In genomic region chr2:29619484-29620300, GRCm38 (mm10) we compare ENCODE assay signal across 8 mouse cellular contexts. TPM values are rescaled to one million over a fixed set of nuclear protein-coding genes. Genes with fewer than 3 reads are reported as not detected.
A peak's percentile ranks its signal among the peaks of the same experiment; 100 is the strongest.
DNase-seq lines count a peak whose midpoint lies in the region; ATAC-seq lines count a peak whose summit lies in the region.

Gene Rapgef1 (plus strand): TSS chr2:29619720.

- no peaks in the 10 kb centered on the region for H3K9me3 ChIP-seq in hindbrain, embryonic 12.5 days (replicated peaks)

- no peaks in the 10 kb centered on the region for H3K36me3 ChIP-seq in hindbrain, embryonic 12.5 days

- H3K27me3 ChIP-seq in hindbrain, embryonic 12.5 days = no peaks in the 10 kb centered on the region

- H3K9ac ChIP-seq in hindbrain, embryonic 12.5 days = peak within 1 kb of the TSS; percentile 94

- peak; percentile 91 for DNase-seq in NIH3T3 (ENCODE audit: low read depth)
- DNase-seq in cerebellum, postnatal 10 days = peak; percentile 94 to 96
- DNase-seq in frontal cortex, postnatal 14 days (ENCODE audit: low spot score in 2 of 2) = peak; percentile 49 to 84
- peak; percentile 97 to 98 for DNase-seq in layer of hippocampus, postnatal 10 days (ENCODE audit: low spot score in 2 of 2)
- peak; percentile 83 for DNase-seq in lung, postnatal 10 days
- DNase-seq in ovary, postnatal 14 days (ENCODE audit: low spot score) = peak; percentile 94
- peak; percentile 91 for DNase-seq in thymus, postnatal 14 days

- H3K4me2 ChIP-seq in hindbrain, embryonic 12.5 days (replicated peaks) = peak within 1 kb of the TSS; percentile 89

- H3K27ac ChIP-seq in hindbrain, embryonic 12.5 days = peak within 1 kb of the TSS; percentile 95

- under 1% methylated on average over 45 of the region's 101 CpGs for WGBS in hindbrain, embryonic 12.5 days

- ATAC-seq in hindbrain, embryonic 12.5 days (ENCODE audit: low FRiP score) = peak; percentile 81

- peak within 1 kb of the TSS; percentile 66 for H3K4me3 ChIP-seq in hindbrain, embryonic 12.5 days

- peaks cover 36% of the 10 kb centered on the region for H3K4me1 ChIP-seq in hindbrain, embryonic 12.5 days

RNA-seq across cellular contexts. Expression of gene Rapgef1, which starts in this region (rescaled TPM):
- 22.7 and 24.7 TPM in 2 replicates for polyA plus RNA-seq in hindbrain, embryonic 12.5 days (2016; fragmentation: Nextera tagmentation; extraction: Ambion mirVana)
- 100 to 1,000 TPM; 119 to 123 TPM for total RNA-seq in layer of hippocampus, postnatal 10 days (2021)

Comparison
In these comparisons a context has a peak if more than half of its experiments do, and no peak if none do; other contexts are left out.
1. Peak in every context shown above with its lines: DNase-seq, ATAC-seq, H3K4me3 ChIP-seq and H3K27ac ChIP-seq.